Mouse (Mus musculus): ENCODE results near the gene Zmpste24. TPM values are rescaled to one million over a fixed set of nuclear protein-coding genes. Genes with fewer than 3 reads are reported as not detected.
"Not testable (repeated sequence)": the region's sequence is repeated elsewhere in the genome, so short reads cannot be mapped to it uniquely, and the experiment has no call there.

The Zmpste24 gene
- polyA plus RNA-seq, 1 experiment = 31.7 TPM

DNA sequence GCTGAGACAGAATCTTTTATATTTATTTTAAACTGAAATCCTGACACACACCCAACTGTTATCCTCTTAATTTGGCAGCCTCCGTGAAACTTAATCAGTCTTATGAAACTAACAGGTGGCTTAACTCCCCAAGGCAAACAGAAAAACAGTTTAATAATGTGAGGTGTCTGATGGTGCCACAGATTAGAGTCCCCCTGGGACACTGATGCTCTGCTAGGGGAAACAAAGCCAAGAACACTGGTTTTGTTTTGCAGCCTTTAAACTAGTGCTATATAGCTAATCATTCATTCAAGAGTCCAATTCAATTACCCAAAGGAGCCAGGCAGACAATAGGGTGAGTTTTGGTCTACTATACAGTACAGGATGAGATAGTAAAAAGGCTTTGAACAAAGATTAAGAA, 17.6 kb downstream of the Zmpste24 start:
- Histone ChIP-seq H3K4me1 (ENCODE audit: control insufficient read depth, insufficient read depth, low read length) (no peaks in the 10 kb centered on the region), H3K36me3 (ENCODE audit: control insufficient read depth, insufficient read depth, low read length, poor library complexity, severe bottlenecking) (peaks cover 19% of the 10 kb centered on the region), H3K27me3 (ENCODE audit: control insufficient read depth, insufficient read depth, low read length, poor library complexity, severe bottlenecking) (no peaks in the 10 kb centered on the region), H3K4me3 (ENCODE audit: low read depth, low read length) (no peak overlapping the region), H3K27ac (ENCODE audit: insufficient read depth, low read length) (no peak overlapping the region), H3K9me3 (replicated peaks; ENCODE audit: control insufficient read depth, insufficient read depth, low read length, poor library complexity, severe bottlenecking) (no peaks in the 10 kb centered on the region), H3K9ac (ENCODE audit: low read depth, poor library complexity, severe bottlenecking) (no peak overlapping the region)
- TF ChIP-seq CTCF (IDR thresholded peaks at IDR 0.05; ENCODE audit: low read depth, low read length) (no peak), POLR2A (IDR thresholded peaks at IDR 0.05; ENCODE audit: insufficient read depth, low read length) (no peak), EP300 (IDR thresholded peaks at IDR 0.05; ENCODE audit: insufficient read depth, low read depth, low read length) (no peak)

DNA sequence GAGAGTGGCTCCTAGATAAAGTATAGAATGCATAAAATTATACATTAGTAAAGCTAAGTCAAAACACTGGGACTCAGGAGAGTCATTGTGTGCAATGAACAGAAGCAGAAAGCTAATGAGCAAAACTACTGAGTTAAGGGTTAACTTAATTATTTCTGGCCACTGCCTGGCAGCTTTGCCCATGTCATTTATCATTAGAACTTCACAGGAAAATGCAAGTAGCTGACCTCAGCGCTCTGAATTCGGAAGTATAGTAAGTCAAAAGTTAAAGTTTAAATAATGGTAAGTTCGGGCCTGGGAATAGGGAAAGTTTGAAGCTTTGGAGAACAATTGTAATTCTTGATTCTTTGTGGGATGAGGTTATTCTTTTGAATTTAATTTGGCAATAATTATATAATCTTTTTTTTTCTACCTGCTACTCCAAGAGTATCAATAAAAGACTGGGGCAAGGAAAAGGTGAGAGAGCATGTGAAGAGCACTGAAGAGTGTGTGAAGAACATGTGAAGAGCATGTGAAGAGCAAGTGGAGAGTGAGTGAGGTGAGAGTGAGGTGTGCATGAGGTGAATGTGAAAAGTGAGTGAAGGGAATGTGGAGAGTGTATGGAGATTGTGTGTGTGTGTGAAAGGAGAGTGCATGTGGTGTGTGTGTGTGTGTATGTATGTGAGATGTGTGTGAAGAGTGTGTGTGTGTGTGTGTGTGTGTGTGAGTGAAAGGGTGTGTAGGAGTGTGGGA, 20.0 kb downstream of the Zmpste24 start:
- H3K9ac ChIP-seq (ENCODE audit: low read depth, poor library complexity, severe bottlenecking) = no peak overlapping the region
- H3K27ac ChIP-seq (ENCODE audit: insufficient read depth, low read length) = no peak overlapping the region
- no peak overlapping the region for H3K4me3 ChIP-seq (ENCODE audit: low read depth, low read length)
- H3K4me1 ChIP-seq (ENCODE audit: control insufficient read depth, insufficient read depth, low read length) = no peaks in the 10 kb centered on the region
- no peaks in the 10 kb centered on the region for H3K9me3 ChIP-seq (replicated peaks; ENCODE audit: control insufficient read depth, insufficient read depth, low read length, poor library complexity, severe bottlenecking)
- H3K27me3 ChIP-seq (ENCODE audit: control insufficient read depth, insufficient read depth, low read length, poor library complexity, severe bottlenecking) = no peaks in the 10 kb centered on the region
- peaks cover 26% of the 10 kb centered on the region for H3K36me3 ChIP-seq (ENCODE audit: control insufficient read depth, insufficient read depth, low read length, poor library complexity, severe bottlenecking)
- TF ChIP-seq EP300 (IDR thresholded peaks at IDR 0.05; ENCODE audit: insufficient read depth, low read depth, low read length) (no peak), CTCF (IDR thresholded peaks at IDR 0.05; ENCODE audit: low read depth, low read length) (no peak), POLR2A (IDR thresholded peaks at IDR 0.05; ENCODE audit: insufficient read depth, low read length) (no peak)

DNA sequence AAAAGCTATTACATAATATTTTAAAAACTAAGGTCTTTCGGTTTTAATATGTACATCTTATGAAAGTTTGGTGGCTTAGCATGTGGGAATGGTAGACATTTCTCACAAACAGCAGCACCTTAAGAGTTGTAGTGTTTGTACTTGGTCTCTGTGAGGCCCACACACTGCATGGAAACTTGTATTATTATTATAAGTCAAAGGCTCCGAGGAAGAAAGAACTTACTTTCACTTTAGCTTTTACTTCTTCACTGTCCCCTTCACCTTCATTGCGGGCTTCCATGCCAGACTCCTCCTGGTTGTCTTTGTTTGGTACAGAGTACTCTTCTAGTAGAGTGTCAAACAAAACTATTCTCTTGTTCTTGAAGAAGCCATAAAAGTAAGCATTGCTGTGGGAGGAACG, 23.8 kb downstream of the Zmpste24 start:
- Histone ChIP-seq H3K27ac (ENCODE audit: insufficient read depth, low read length) (no peak overlapping the region), H3K36me3 (ENCODE audit: control insufficient read depth, insufficient read depth, low read length, poor library complexity, severe bottlenecking) (peaks cover 16% of the 10 kb centered on the region), H3K4me1 (ENCODE audit: control insufficient read depth, insufficient read depth, low read length) (no peaks in the 10 kb centered on the region), H3K27me3 (ENCODE audit: control insufficient read depth, insufficient read depth, low read length, poor library complexity, severe bottlenecking) (no peaks in the 10 kb centered on the region), H3K4me3 (ENCODE audit: low read depth, low read length) (no peak overlapping the region), H3K9ac (ENCODE audit: low read depth, poor library complexity, severe bottlenecking) (no peak overlapping the region), H3K9me3 (replicated peaks; ENCODE audit: control insufficient read depth, insufficient read depth, low read length, poor library complexity, severe bottlenecking) (no peaks in the 10 kb centered on the region)
- TF ChIP-seq POLR2A (IDR thresholded peaks at IDR 0.05; ENCODE audit: insufficient read depth, low read length) = no peak
- TF ChIP-seq CTCF (IDR thresholded peaks at IDR 0.05; ENCODE audit: low read depth, low read length) = no peak
- TF ChIP-seq EP300 (IDR thresholded peaks at IDR 0.05; ENCODE audit: insufficient read depth, low read depth, low read length) = no peak

DNA sequence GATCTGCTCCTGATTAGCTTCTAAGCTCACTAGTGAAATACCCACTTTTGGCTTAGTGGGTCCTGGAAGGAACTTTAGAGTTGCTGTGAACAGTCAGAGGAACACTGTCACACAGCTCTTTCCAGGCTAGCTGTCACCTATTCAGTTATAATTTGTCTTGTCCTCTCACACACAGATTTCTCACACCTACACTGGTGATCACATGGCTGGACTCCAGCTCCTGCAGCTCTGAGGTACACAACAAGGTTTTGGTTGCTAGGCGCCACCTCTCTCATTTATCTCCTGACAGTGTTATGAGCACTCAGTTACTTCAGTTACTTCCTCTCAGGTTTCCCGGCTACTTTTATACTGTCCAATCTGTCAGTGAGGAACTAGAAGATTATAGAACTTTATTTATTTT, 32.7 kb downstream of the Zmpste24 start:
- H3K27me3 ChIP-seq (ENCODE audit: control insufficient read depth, insufficient read depth, low read length, poor library complexity, severe bottlenecking) = no peaks in the 10 kb centered on the region
- no peaks in the 10 kb centered on the region for H3K4me1 ChIP-seq (ENCODE audit: control insufficient read depth, insufficient read depth, low read length)
- no peak for TF ChIP-seq EP300 (IDR thresholded peaks at IDR 0.05; ENCODE audit: insufficient read depth, low read depth, low read length)
- no peak for TF ChIP-seq POLR2A (IDR thresholded peaks at IDR 0.05; ENCODE audit: insufficient read depth, low read length)
- no peak for TF ChIP-seq CTCF (IDR thresholded peaks at IDR 0.05; ENCODE audit: low read depth, low read length)
- H3K27ac ChIP-seq (ENCODE audit: insufficient read depth, low read length) = no peak overlapping the region
- no peaks in the 10 kb centered on the region for H3K9me3 ChIP-seq (replicated peaks; ENCODE audit: control insufficient read depth, insufficient read depth, low read length, poor library complexity, severe bottlenecking)
- no peak overlapping the region for H3K4me3 ChIP-seq (ENCODE audit: low read depth, low read length)
- H3K9ac ChIP-seq (ENCODE audit: low read depth, poor library complexity, severe bottlenecking) = no peak overlapping the region
- peaks cover 10% of the 10 kb centered on the region for H3K36me3 ChIP-seq (ENCODE audit: control insufficient read depth, insufficient read depth, low read length, poor library complexity, severe bottlenecking)

DNA sequence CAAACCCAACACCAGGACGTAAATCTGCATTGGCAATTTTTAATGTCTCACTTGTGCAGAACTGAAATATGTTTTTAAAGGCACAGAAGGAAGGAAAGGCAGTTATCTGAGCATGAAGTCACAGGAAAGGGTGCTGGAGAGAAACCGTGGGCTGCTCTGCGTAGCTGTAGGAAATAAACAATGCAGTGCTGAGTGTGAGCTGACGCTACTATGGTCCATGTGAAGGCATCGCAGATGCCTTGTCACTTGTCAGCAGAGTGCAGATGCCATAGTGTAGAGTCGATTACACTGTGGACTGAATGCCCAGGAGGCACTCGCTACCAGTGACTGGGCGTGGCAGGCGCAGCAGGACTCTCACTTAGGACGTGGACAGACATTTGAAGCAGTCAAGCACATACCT, 38.8 kb downstream of the Zmpste24 start:
- H3K4me1 ChIP-seq (ENCODE audit: control insufficient read depth, insufficient read depth, low read length); H3K9me3 ChIP-seq (replicated peaks; ENCODE audit: control insufficient read depth, insufficient read depth, low read length, poor library complexity, severe bottlenecking); H3K36me3 ChIP-seq (ENCODE audit: control insufficient read depth, insufficient read depth, low read length, poor library complexity, severe bottlenecking); H3K27me3 ChIP-seq (ENCODE audit: control insufficient read depth, insufficient read depth, low read length, poor library complexity, severe bottlenecking); H3K9ac ChIP-seq (ENCODE audit: low read depth, poor library complexity, severe bottlenecking); H3K4me3 ChIP-seq (ENCODE audit: low read depth, low read length); H3K27ac ChIP-seq (ENCODE audit: insufficient read depth, low read length): not testable (repeated sequence)

DNA sequence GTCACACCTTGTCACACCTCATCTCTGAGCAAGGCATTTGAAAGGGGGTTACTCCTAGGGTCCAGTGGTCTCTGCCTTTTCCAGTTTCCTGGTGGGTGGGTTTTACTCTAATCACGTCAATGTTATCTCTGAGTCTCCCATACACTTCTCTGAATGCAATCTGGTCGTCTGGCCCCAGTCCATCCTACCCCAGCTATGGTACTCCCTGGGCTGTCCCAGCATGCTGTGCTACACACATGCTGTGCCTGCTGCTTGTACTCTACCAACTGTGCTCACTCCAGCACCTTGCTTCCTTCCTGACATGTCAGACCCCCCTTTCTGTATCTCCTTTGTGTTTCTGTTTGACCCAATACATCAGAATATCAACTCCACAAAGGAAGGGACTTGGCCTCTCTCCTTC, 41.0 kb downstream of the Zmpste24 start:
- Histone ChIP-seq H3K4me3 (ENCODE audit: low read depth, low read length) (no peak overlapping the region), H3K27ac (ENCODE audit: insufficient read depth, low read length) (no peak overlapping the region), H3K9me3 (replicated peaks; ENCODE audit: control insufficient read depth, insufficient read depth, low read length, poor library complexity, severe bottlenecking) (no peaks in the 10 kb centered on the region), H3K4me1 (ENCODE audit: control insufficient read depth, insufficient read depth, low read length) (no peaks in the 10 kb centered on the region), H3K36me3 (ENCODE audit: control insufficient read depth, insufficient read depth, low read length, poor library complexity, severe bottlenecking) (peaks cover 4% of the 10 kb centered on the region), H3K27me3 (ENCODE audit: control insufficient read depth, insufficient read depth, low read length, poor library complexity, severe bottlenecking) (no peaks in the 10 kb centered on the region), H3K9ac (ENCODE audit: low read depth, poor library complexity, severe bottlenecking) (no peak overlapping the region)
- TF ChIP-seq POLR2A (IDR thresholded peaks at IDR 0.05; ENCODE audit: insufficient read depth, low read length) (no peak), CTCF (IDR thresholded peaks at IDR 0.05; ENCODE audit: low read depth, low read length) (no peak), EP300 (IDR thresholded peaks at IDR 0.05; ENCODE audit: insufficient read depth, low read depth, low read length) (no peak)

Measured in ES-Bruce4 (cell line).